Mouse (Mus musculus) mesoderm, embryonic 11.5 days (tissue): ENCODE measurements around the gene Trim31.
"Not testable (repeated sequence)": the region's sequence is repeated elsewhere in the genome, so short reads cannot be mapped to it uniquely, and the experiment has no call there.

Source experiments
- DNase-seq: peaks from one replicate; pipeline ENCODE4 v3.0.0-alpha.2; 2012; ENCODE audit warnings: low read depth, low spot score

The Trim31 gene

DNA sequence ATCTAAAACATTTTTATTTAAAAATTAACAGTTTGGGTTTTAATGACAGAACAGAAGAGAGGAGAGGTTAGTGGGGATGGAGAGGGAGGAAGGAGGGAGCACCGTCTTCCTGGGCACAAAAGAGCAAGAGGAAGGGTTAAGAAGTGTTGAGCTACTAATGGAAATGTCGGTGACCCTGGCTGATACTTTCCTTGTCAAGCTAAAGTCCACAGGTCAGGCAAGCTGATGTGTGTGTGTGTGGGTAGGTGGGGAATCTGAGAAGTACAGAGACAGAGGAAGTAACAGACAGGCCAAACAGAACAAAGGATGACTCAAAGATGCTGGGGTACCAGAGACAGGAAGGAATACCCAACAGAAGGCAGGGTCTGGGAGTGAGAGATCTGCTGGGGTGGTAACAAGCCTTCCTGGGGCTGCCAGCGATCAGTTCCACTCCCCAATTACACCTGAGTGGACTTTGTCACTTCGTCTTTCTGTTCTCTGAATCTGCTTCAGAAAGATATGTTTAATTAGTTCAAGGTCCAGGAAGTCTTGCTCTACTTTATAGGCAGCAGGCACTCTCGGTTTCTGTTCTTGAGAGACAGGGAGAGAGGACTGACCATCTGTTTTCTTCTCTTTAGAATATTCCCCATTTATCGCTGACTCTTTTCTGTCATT, at the start of gene Trim31:
Trim31 (plus strand) TSS at position 567 of the 654 bp plus-strand sequence.
- no peak for DNase-seq

DNA sequence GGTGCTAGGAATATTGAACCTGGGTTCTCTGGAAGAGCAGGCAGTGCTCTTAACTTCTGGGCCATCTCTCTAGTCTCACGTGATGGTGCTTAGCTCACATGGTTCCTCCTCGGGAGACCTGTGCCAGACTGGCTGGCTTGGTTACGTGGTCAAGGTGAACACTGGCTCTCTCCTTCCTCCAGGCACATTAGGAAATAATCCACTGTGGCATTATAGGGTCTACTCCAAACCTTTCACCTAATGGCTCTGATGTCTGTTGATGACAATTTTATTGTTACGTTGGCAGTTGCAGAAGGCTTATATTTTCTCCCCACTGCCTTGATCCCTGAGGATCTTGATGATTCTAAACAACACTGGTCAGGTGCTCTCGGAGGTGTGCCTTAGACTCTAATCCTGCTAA, 49.0 kb upstream of the Trim31 start:
- no peak for DNase-seq

- DNase-seq, result no peak
Measured at GRCm38 (mm10) chr17:36849992-36850391, 47.9 kb upstream of the Trim31 start.

GRCm38 (mm10) chr17:36851200-36851599, 46.7 kb upstream of the Trim31 start:
- no peak for DNase-seq

DNA sequence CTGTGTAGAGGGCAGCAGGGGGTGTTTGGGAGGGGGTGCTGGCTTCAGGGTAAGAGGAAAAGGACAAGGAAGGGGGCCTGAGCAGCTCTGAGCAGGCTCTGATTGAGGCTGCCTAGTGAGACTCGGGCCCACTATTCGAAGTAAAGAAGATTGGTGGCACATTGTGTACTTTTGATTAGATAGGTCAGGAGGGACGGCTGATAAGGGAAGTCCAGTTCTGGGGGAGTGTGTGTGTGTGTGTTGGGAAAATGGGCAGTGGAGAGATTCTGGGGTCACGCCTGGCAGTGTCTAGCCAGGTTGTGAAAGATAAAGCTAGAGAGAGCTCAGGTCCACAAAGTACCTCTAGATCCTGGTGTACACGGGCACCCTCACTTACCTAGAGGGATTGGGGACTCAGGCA, 46.3 kb upstream of the Trim31 start:
- DNase-seq, result no peak

GRCm38 (mm10) chr17:36855484-36855883, 42.4 kb upstream of the Trim31 start:
- no peak for DNase-seq

GRCm38 (mm10) chr17:36856236-36856635, 41.7 kb upstream of the Trim31 start:
- DNase-seq, result no peak

DNA sequence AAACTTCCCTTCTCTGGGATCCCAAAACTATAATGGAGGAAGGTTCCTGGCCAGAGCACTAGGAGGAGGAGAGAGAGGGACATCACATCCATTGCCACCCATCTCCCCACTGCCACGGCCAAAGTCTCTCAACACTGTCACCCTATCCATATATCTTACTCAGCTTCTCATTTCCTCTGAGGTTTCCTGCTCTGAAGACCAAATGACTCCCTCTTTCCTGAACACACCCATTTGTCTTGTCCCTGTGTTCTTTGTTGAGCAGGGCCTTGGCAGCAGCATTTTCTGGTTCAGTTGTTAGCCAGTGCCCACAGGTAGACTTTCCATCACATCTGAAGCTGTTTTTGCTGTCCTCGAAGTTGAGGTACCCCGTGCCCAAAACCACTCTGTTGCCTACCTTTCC, 39.7 kb upstream of the Trim31 start:
- DNase-seq, result no peak

GRCm38 (mm10) chr17:36861680-36862079, 36.2 kb upstream of the Trim31 start:
- DNase-seq, result no peak

GRCm38 (mm10) chr17:36866719-36867527, 31.0 kb upstream of the Trim31 start, which contains the start of gene Trim15:
Trim15 (minus strand) TSS chr17:36867210.
- peak; percentile 12 for DNase-seq

- no peak for DNase-seq
Measured at GRCm38 (mm10) chr17:36868836-36869235, 29.1 kb upstream of the Trim31 start.

GRCm38 (mm10) chr17:36869284-36869954, 28.5 kb upstream of the Trim31 start, which contains the start of gene Trim10:
Trim10 (plus strand) TSS chr17:36869574.
- DNase-seq, result no peak

GRCm38 (mm10) chr17:36869955-36870810, 27.7 kb upstream of the Trim31 start:
- DNase-seq, result no peak

DNA sequence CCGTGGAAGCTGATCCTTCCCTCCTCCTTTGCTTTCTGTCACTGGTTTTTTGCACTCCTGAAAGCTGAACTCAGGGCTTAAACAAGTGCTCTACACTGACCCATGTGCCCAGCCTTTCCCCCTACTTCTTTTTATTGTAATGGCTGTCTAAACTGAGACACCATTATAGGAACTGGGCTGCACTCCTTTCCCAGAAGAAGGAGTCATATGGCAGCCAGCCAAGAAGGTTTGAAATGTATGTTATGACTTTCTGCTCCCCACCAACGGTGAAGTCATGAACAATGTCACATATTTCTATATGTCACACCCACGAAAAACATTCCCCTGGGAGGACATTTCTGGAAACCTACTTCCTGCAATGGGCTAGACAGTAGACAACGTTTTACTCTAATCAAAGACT, 23.3 kb upstream of the Trim31 start:
- DNase-seq, result no peak

GRCm38 (mm10) chr17:36883350-36883749, 14.6 kb upstream of the Trim31 start:
- no peak for DNase-seq

- no peak for DNase-seq
Measured at GRCm38 (mm10) chr17:36885132-36885790, 12.7 kb upstream of the Trim31 start.

GRCm38 (mm10) chr17:36890073-36890903, 7.6 kb upstream of the Trim31 start, which contains the start of gene Trim40:
Trim40 (minus strand) TSS chr17:36890123.
- DNase-seq, result no peak

DNA sequence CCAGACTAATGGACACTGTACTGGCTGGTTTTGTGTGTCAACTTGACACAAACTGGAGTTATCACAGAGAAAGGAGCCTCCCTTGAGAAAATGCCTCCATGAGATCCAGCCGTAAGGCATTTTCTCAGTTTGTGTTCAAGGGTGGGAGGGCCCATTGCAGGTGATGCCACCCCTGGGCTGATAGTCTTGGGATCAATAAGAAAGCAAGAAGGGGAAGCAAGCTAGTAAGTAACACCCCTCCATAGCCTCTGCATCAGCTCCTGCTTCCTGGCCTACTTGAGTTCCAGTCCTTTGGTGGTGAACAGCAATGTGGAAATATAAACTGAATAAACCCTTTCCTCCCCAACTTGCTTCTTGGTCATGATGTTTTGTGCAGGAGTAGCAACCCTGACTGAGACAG, 6.4 kb upstream of the Trim31 start:
- not testable (repeated sequence) for DNase-seq

DNA sequence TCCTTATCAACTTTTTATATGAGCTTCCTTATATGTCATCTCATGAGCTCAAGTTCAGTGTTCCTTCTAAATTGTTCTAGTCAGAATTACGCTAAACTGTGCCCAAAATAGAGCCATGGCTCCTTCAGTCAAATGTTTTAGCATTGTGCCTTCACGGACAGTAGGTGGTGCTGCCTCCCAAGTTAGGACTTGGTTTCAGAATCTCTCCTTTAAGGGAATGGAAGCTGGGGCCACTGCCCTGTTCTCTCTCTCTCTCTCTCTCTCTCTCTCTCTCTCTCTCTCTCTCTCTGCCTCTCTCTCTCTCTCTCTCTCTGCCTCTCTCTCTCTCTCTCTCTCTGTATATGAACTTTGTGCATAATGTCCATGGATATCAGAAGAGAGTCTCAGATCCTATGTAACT, 5.6 kb upstream of the Trim31 start:
- DNase-seq, result peak; percentile 47

DNA sequence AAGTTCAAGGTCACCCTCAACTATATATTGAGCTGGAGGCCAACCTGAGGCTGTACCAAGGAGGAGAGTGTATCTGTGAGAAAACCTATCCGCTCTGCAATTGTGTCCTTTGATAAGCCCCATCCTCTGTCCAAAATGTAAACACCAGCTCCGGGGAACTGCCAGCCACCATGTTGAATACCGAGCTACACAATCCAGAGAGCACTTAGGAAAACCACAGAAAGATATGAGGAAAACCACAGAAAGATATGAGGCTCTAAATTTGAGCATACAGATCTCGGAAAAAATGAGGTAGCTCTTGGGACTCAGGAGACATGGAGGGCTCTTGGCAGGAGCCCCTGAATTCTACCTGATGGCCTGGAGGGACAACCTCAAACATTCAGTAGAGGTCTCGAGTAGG, 4.5 kb upstream of the Trim31 start:
- DNase-seq, result no peak
